Mouse (Mus musculus) liver, embryonic 16.5 days (tissue): ENCODE measurements around the gene Fsip1. TPM values are rescaled to one million over a fixed set of nuclear protein-coding genes. Genes with fewer than 3 reads are reported as not detected.

Source experiments
- ATAC-seq: fragments of 200-750 bp; cut with Nextera tagmentation; 2 replicates; pipeline ENCODE4 v1.8.0; 2017; ENCODE audit warnings: low read depth, mild to moderate bottlenecking, moderate number of reproducible peaks, moderate library complexity
- H3K27ac ChIP-seq: fragments of 300-500 bp; sonication (generic); 2 replicates; pipeline ENCODE4 v1.5.1; 2014; ENCODE audit warnings: mild to moderate bottlenecking, low read length
- H3K27me3 ChIP-seq: fragments of 300-500 bp; sonication (generic); 2 replicates; pipeline ENCODE4 v1.6.1; 2014; ENCODE audit warnings: low read depth, low read length, mixed read lengths; ENCODE audit not compliant: control insufficient read depth, insufficient read depth
- H3K36me3 ChIP-seq: fragments of 300-500 bp; sonication (generic); 2 replicates; pipeline ENCODE4 v1.6.1; 2014; ENCODE audit warnings: mild to moderate bottlenecking; ENCODE audit not compliant: control insufficient read depth, insufficient read depth
- H3K4me1 ChIP-seq: fragments of 300-500 bp; sonication (generic); 2 replicates; pipeline ENCODE4 v1.6.1; 2014; ENCODE audit warnings: low read depth, low read length, mixed read lengths; ENCODE audit not compliant: control insufficient read depth
- H3K4me2 ChIP-seq: fragments of 300-500 bp; sonication (generic); 2 replicates; pipeline ENCODE4 v1.6.1; 2014; ENCODE audit warnings: low read depth, low read length, mixed read lengths
- H3K4me3 ChIP-seq: fragments of 300-500 bp; sonication (generic); 2 replicates; pipeline ENCODE4 v1.5.1; 2014; ENCODE audit warnings: low read depth, mild to moderate bottlenecking, low read length
- H3K9ac ChIP-seq: fragments of 300-500 bp; sonication (generic); 2 replicates; pipeline ENCODE4 v1.6.1; 2014; ENCODE audit warnings: low read depth, low read length
- H3K9me3 ChIP-seq: fragments of 300-500 bp; sonication (generic); replicated peaks from 2 replicates; pipeline ENCODE4 v1.6.1; 2016; ENCODE audit warnings: low read length; ENCODE audit not compliant: control insufficient read depth
- WGBS: fragments of 180-500 bp; shearing (Covaris S2); extraction: QIAGEN DNeasy Blood & Tissue Kit; methylation state at CpG from one replicate; pipeline ENCODE4 v1.1.7; 2014; ENCODE audit not compliant: insufficient replicate concordance; 5-methylcytosine and 5-hydroxymethylcytosine counted together
- polyA plus RNA-seq: library from polyadenylated mRNA; unstranded; fragments of >200 nt; fragmentation: Nextera tagmentation; extraction: Ambion mirVana; gene quantifications from 2 replicates; pipeline ENCODE4 v1.2.1, GENCODE M21; 2015

Gene Fsip1
- polyA plus RNA-seq, result 0.08 and 0.11 TPM in 2 replicates

- Histone ChIP-seq H3K4me3 (peak within 1 kb of the TSS; percentile 57), H3K36me3 (no peaks in the 10 kb centered on the region), H3K9ac (no peak within 1 kb of the TSS), H3K4me2 (peak within 1 kb of the TSS; percentile 57), H3K9me3 (no peaks in the 10 kb centered on the region), H3K27ac (no peak within 1 kb of the TSS), H3K27me3 (no peaks in the 10 kb centered on the region), H3K4me1 (no peaks in the 10 kb centered on the region)
- ATAC-seq, result peak; percentile 95
- 1% methylated on average over 25 of the region's 25 CpGs for WGBS
Measured at GRCm38 (mm10) chr2:118256621-118257053, at the start of gene Fsip1. Gene Fsip1 (minus strand): TSS chr2:118256966.

DNA sequence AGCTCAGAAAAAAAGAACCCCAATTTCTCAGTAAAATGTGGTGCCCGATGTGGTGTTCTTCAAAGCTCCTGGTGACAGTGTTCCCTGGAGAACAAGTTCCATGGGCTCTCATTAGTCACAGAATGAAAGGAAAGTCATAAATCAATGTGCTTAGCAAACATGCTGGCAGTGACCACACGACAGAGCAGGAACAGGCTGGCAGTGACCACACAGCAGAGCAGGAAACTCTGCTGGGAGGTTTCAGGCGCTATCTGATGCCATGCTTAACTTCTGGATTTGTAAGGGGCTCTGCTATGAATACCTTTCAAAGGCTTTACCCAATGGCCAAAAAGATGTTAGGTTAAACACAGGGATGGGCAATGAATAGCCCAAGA lies 49.7 kb upstream of the Fsip1 start:
- 0 out of 2 replicates have a peak overlapping the region, but pooled peaks have one; percentile 0 for H3K4me2 ChIP-seq
- no peak overlapping the region for H3K9ac ChIP-seq
- no peaks in the 10 kb centered on the region for H3K27me3 ChIP-seq
- H3K4me1 ChIP-seq, result no peaks in the 10 kb centered on the region; the same call in 1 of the 2 replicates
- no peaks in the 10 kb centered on the region for H3K36me3 ChIP-seq
- H3K9me3 ChIP-seq, result no peaks in the 10 kb centered on the region
- peak overlapping the region; percentile 29 for H3K27ac ChIP-seq
- no peak overlapping the region for H3K4me3 ChIP-seq
- 0 out of 2 replicates have a peak, but pooled peaks have one; percentile 30 for ATAC-seq
- WGBS, result 7% methylated on average over 3 of the region's 3 CpGs

DNA sequence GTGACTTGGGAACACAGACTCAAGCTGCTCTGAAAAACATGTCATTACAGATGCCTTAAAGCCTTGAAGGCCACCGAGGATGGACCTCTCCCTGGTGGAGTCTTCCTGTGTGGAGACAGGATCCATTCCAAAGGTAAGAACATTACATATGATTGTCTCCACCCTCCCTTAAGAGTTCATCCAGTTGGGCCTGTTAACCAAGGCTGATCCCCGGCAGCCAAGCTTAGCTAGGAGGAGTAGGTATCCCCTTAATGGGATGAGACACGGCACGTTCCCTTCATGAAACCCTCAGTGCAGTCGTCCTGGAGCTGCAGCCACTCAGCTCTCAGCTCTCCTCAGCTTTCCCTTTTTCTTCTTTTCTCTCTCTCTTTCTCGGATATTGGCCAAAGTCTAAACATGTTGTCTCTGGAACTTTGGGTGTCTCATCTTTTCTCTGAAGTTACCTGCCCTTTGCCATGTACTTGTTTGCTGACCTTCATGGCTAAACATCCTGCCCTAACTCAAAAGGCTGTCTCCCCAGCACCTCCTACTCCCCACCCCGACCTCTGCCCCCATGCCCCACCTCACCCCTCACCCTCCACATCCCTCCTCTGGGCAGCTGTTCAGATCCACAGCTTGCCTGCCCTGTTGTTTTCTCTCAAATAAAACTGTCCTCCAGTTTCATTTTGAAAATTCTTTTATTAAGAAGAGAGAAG lies 49.2 kb upstream of the Fsip1 start:
- no peaks in the 10 kb centered on the region for H3K36me3 ChIP-seq
- H3K4me2 ChIP-seq, result no peak overlapping the region
- peak; percentile 68 for ATAC-seq
- WGBS, result 40% methylated on average over 7 of the region's 7 CpGs
- no peaks in the 10 kb centered on the region; the same call in 1 of the 2 replicates for H3K4me1 ChIP-seq
- no peak overlapping the region for H3K9ac ChIP-seq
- H3K4me3 ChIP-seq, result no peak overlapping the region
- H3K27me3 ChIP-seq, result no peaks in the 10 kb centered on the region
- H3K9me3 ChIP-seq, result no peaks in the 10 kb centered on the region
- peak overlapping the region; percentile 29; the same call in 1 of the 2 replicates for H3K27ac ChIP-seq

- no peak overlapping the region for H3K4me3 ChIP-seq
- ATAC-seq, result no peak
- no peak overlapping the region for H3K27ac ChIP-seq
- H3K36me3 ChIP-seq, result no peaks in the 10 kb centered on the region
- H3K4me1 ChIP-seq, result no peaks in the 10 kb centered on the region; the same call in 1 of the 2 replicates
- H3K9me3 ChIP-seq, result no peaks in the 10 kb centered on the region
- WGBS, result 58% methylated on average over 4 of the region's 4 CpGs
- no peak overlapping the region for H3K4me2 ChIP-seq
- H3K27me3 ChIP-seq, result no peaks in the 10 kb centered on the region
- H3K9ac ChIP-seq, result no peak overlapping the region
Measured at GRCm38 (mm10) chr2:118303456-118303855, 46.7 kb upstream of the Fsip1 start.

GRCm38 (mm10) chr2:118301656-118302055 lies 44.9 kb upstream of the Fsip1 start:
- 60% methylated on average over 2 of the region's 2 CpGs for WGBS
- Histone ChIP-seq H3K9ac (no peak overlapping the region), H3K4me2 (no peak overlapping the region), H3K9me3 (no peaks in the 10 kb centered on the region), H3K27me3 (no peaks in the 10 kb centered on the region), H3K4me1 (no peaks in the 10 kb centered on the region), H3K27ac (no peak overlapping the region), H3K4me3 (no peak overlapping the region), H3K36me3 (no peaks in the 10 kb centered on the region)
- no peak for ATAC-seq

DNA sequence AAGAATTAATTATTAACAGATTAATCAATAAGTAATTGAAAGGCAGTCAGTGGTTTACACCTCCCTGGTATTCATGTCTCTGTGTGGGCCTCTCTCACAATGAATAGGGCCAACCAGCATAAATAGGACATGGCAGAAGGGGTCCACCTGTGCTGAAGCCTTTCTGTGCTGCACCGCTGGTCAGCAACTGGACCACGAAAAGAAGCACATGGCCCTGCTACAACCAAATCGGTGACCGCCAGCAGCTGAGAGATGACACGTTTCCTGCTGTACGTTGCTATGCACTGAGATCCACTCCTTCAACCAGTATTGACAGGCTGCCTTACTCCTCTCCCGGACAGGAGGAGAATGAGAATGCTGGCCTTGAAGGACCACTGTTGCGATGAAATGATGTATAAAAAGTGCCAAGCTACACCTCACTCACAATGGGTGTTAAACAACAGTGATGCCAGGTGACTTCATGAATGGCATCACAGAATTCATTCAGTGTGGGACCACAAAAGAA lies 44.3 kb upstream of the Fsip1 start:
- no peak overlapping the region for H3K4me3 ChIP-seq
- H3K9me3 ChIP-seq, result no peaks in the 10 kb centered on the region
- no peak for ATAC-seq
- H3K4me2 ChIP-seq, result no peak overlapping the region
- no peak overlapping the region for H3K27ac ChIP-seq
- no peaks in the 10 kb centered on the region for H3K27me3 ChIP-seq
- WGBS, result 65% methylated on average over 8 of the region's 8 CpGs
- no peak overlapping the region for H3K9ac ChIP-seq
- H3K4me1 ChIP-seq, result no peaks in the 10 kb centered on the region
- no peaks in the 10 kb centered on the region for H3K36me3 ChIP-seq

- WGBS, result 69% methylated on average over 2 of the region's 2 CpGs
- ATAC-seq, result no peak
- Histone ChIP-seq H3K9ac (no peak overlapping the region), H3K27ac (no peak overlapping the region), H3K4me3 (no peak overlapping the region), H3K36me3 (no peaks in the 10 kb centered on the region), H3K9me3 (no peaks in the 10 kb centered on the region), H3K4me1 (no peaks in the 10 kb centered on the region), H3K4me2 (no peak overlapping the region), H3K27me3 (no peaks in the 10 kb centered on the region)
Measured at GRCm38 (mm10) chr2:118299981-118300380, 43.2 kb upstream of the Fsip1 start.

GRCm38 (mm10) chr2:118298601-118299000 lies 41.8 kb upstream of the Fsip1 start:
- ATAC-seq, result no peak
- WGBS, result 61% methylated on average over 4 of the region's 4 CpGs
- H3K9me3 ChIP-seq, result no peaks in the 10 kb centered on the region
- no peak overlapping the region for H3K4me3 ChIP-seq
- no peak overlapping the region for H3K9ac ChIP-seq
- no peaks in the 10 kb centered on the region for H3K36me3 ChIP-seq
- no peak overlapping the region for H3K27ac ChIP-seq
- H3K27me3 ChIP-seq, result no peaks in the 10 kb centered on the region
- H3K4me1 ChIP-seq, result no peaks in the 10 kb centered on the region
- H3K4me2 ChIP-seq, result no peak overlapping the region

DNA sequence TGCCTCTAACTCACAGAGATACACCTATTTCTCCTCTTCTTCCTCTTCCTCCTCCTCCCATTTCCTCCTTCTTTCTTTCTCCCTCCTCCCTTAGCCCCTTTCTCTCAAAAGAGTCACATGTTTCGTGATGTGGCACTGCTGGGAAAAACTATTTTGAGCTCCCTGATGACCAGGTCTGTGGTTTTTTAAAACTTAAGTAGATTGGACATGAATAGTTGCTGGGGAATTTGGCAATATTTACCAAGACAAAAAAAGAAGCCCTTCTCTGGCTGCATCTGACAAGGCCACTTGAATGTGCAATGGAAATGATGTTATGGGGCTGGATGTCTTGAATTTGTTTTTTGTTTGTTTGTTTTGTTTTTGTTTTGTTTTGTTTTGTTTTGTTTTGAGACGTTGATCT lies 41.2 kb upstream of the Fsip1 start:
- H3K4me2 ChIP-seq, result no peak overlapping the region
- no peak overlapping the region for H3K9ac ChIP-seq
- H3K27me3 ChIP-seq, result no peaks in the 10 kb centered on the region
- H3K4me3 ChIP-seq, result no peak overlapping the region
- H3K4me1 ChIP-seq, result no peaks in the 10 kb centered on the region
- H3K9me3 ChIP-seq, result no peaks in the 10 kb centered on the region
- ATAC-seq, result no peak
- WGBS, result 43% methylated on average over 2 of the region's 2 CpGs
- H3K36me3 ChIP-seq, result no peaks in the 10 kb centered on the region
- H3K27ac ChIP-seq, result no peak overlapping the region
